Mouse (Mus musculus) embryonic facial prominence, embryonic 14.5 days (tissue): Measurements from ENCODE around the gene Treml2. TPM values are rescaled to one million over a fixed set of nuclear protein-coding genes. Genes with fewer than 3 reads are reported as not detected.

ENCODE experiments used
- ATAC-seq: fragments of 200-750 bp; cut with Nextera tagmentation; 2 replicates; pipeline ENCODE4 v1.8.0; 2017; ENCODE audit warnings: low read depth, moderate number of reproducible peaks, moderate TSS enrichment
- DNase-seq: peaks from one replicate; pipeline ENCODE4 v3.0.0-alpha.2; 2015; ENCODE audit warnings: low spot score
- H3K27ac ChIP-seq: fragments of 300-500 bp; sonication (generic); replicated peaks from 2 replicates; pipeline ENCODE4 v1.5.1; 2014; ENCODE audit warnings: low read depth, mild to moderate bottlenecking, low read length, moderate library complexity
- H3K27me3 ChIP-seq: fragments of 300-500 bp; sonication (generic); replicated peaks from 2 replicates; pipeline ENCODE4 v1.6.1; 2014; ENCODE audit warnings: low read length; ENCODE audit not compliant: control insufficient read depth, insufficient read depth
- H3K36me3 ChIP-seq: fragments of 300-500 bp; sonication (generic); 2 replicates; pipeline ENCODE4 v1.6.1; 2014; ENCODE audit warnings: low read length, mixed read lengths; ENCODE audit not compliant: control insufficient read depth, insufficient read depth
- H3K4me1 ChIP-seq: fragments of 300-500 bp; sonication (generic); 2 replicates; pipeline ENCODE4 v1.6.1; 2014; ENCODE audit warnings: antibody characterized with exemption, low read length; ENCODE audit not compliant: control insufficient read depth, insufficient read depth
- H3K4me2 ChIP-seq: fragments of 300-500 bp; sonication (generic); 2 replicates; pipeline ENCODE4 v1.6.1; 2014; ENCODE audit warnings: low read depth, mild to moderate bottlenecking, low read length, moderate library complexity, mixed read lengths
- H3K4me3 ChIP-seq: fragments of 300-500 bp; sonication (generic); 2 replicates; pipeline ENCODE4 v1.5.1; 2014; ENCODE audit warnings: low read depth, mild to moderate bottlenecking, low read length
- H3K9ac ChIP-seq: fragments of 300-500 bp; sonication (generic); 2 replicates; pipeline ENCODE4 v1.6.1; 2014; ENCODE audit warnings: low read depth, mild to moderate bottlenecking, low read length, moderate library complexity, mixed read lengths
- H3K9me3 ChIP-seq: fragments of 300-500 bp; sonication (generic); 2 replicates; pipeline ENCODE4 v1.6.1; 2016; ENCODE audit warnings: low read length; ENCODE audit not compliant: control insufficient read depth
- WGBS: fragments of 180-500 bp; shearing (Covaris S2); extraction: QIAGEN DNeasy Blood & Tissue Kit; methylation state at CpG from one replicate; pipeline ENCODE4 v1.1.7; 2014; 5-methylcytosine and 5-hydroxymethylcytosine counted together
- polyA plus RNA-seq: library from polyadenylated mRNA; unstranded; fragments of >200 nt; fragmentation: Nextera tagmentation; extraction: Ambion mirVana; gene quantifications from 2 replicates; pipeline ENCODE4 v1.2.1, GENCODE M21; 2014

The Treml2 gene
- polyA plus RNA-seq, 1 experiment from 2014 or later = 0.14 TPM

- 89% methylated on average over 6 of the region's 6 CpGs for WGBS
- Histone ChIP-seq H3K9ac (no peak overlapping the region), H3K27me3 (no peaks in the 10 kb centered on the region), H3K27ac (no peak overlapping the region), H3K9me3 (no peaks in the 10 kb centered on the region), H3K36me3 (no peaks in the 10 kb centered on the region), H3K4me3 (no peak overlapping the region), H3K4me2 (no peak overlapping the region), H3K4me1 (peaks cover 3% of the 10 kb centered on the region; the same call in 1 of the 2 replicates)
- ATAC-seq (no peak), DNase-seq (no peak)
Measured at GRCm38 (mm10) chr17:48325093-48325492, 25.8 kb downstream of the Treml2 start.

GRCm38 (mm10) chr17:48325638-48326037, 26.3 kb downstream of the Treml2 start:
- no peak overlapping the region for H3K4me2 ChIP-seq
- H3K9ac ChIP-seq = no peak overlapping the region
- H3K4me3 ChIP-seq = no peak overlapping the region
- no peaks in the 10 kb centered on the region for H3K27me3 ChIP-seq
- DNase-seq (no peak), ATAC-seq (no peak)
- no peaks in the 10 kb centered on the region for H3K36me3 ChIP-seq
- no peak overlapping the region for H3K27ac ChIP-seq
- H3K9me3 ChIP-seq = no peaks in the 10 kb centered on the region
- peaks cover 3% of the 10 kb centered on the region; the same call in 1 of the 2 replicates for H3K4me1 ChIP-seq
- 93% methylated on average over 11 of the region's 11 CpGs for WGBS

- Histone ChIP-seq H3K4me2 (no peak overlapping the region), H3K9ac (no peak overlapping the region), H3K4me3 (no peak overlapping the region), H3K4me1 (peaks cover 3% of the 10 kb centered on the region; the same call in 1 of the 2 replicates), H3K27me3 (no peaks in the 10 kb centered on the region), H3K9me3 (no peaks in the 10 kb centered on the region), H3K27ac (peak overlapping the region; percentile 42), H3K36me3 (no peaks in the 10 kb centered on the region)
- DNase-seq = peak; percentile 63
- ATAC-seq = no peak
- WGBS = 51% methylated on average over 4 of the region's 4 CpGs
Measured at GRCm38 (mm10) chr17:48326656-48327055, 27.4 kb downstream of the Treml2 start.

- Histone ChIP-seq H3K4me3 (no peak overlapping the region), H3K4me1 (no peaks in the 10 kb centered on the region), H3K27me3 (no peaks in the 10 kb centered on the region), H3K4me2 (no peak overlapping the region), H3K27ac (no peak overlapping the region), H3K9ac (no peak overlapping the region), H3K36me3 (no peaks in the 10 kb centered on the region), H3K9me3 (no peaks in the 10 kb centered on the region)
- DNase-seq = no peak
- WGBS = 92% methylated on average over 2 of the region's 2 CpGs
- ATAC-seq = no peak
Measured at GRCm38 (mm10) chr17:48332524-48332923, 33.2 kb downstream of the Treml2 start.

GRCm38 (mm10) chr17:48334186-48334585, 34.9 kb downstream of the Treml2 start:
- no peak overlapping the region for H3K4me2 ChIP-seq
- H3K36me3 ChIP-seq = no peaks in the 10 kb centered on the region
- H3K9ac ChIP-seq = no peak overlapping the region
- no peak overlapping the region for H3K27ac ChIP-seq
- DNase-seq (no peak), ATAC-seq (no peak)
- H3K4me3 ChIP-seq = no peak overlapping the region
- no peaks in the 10 kb centered on the region for H3K9me3 ChIP-seq
- no peaks in the 10 kb centered on the region for H3K27me3 ChIP-seq
- WGBS = 86% methylated on average over 4 of the region's 4 CpGs
- no peaks in the 10 kb centered on the region for H3K4me1 ChIP-seq

GRCm38 (mm10) chr17:48336857-48337256, 37.6 kb downstream of the Treml2 start:
- Histone ChIP-seq H3K9me3 (no peaks in the 10 kb centered on the region), H3K36me3 (no peaks in the 10 kb centered on the region), H3K27ac (no peak overlapping the region), H3K27me3 (no peaks in the 10 kb centered on the region), H3K9ac (no peak overlapping the region), H3K4me3 (no peak overlapping the region), H3K4me1 (no peaks in the 10 kb centered on the region), H3K4me2 (no peak overlapping the region)
- DNase-seq (peak; percentile 62), ATAC-seq (no peak)
- 4% methylated on average over 6 of the region's 6 CpGs for WGBS

GRCm38 (mm10) chr17:48340267-48340666, 41.0 kb downstream of the Treml2 start:
- H3K4me1 ChIP-seq = no peaks in the 10 kb centered on the region
- no peak overlapping the region for H3K4me2 ChIP-seq
- no peaks in the 10 kb centered on the region for H3K9me3 ChIP-seq
- DNase-seq (no peak), ATAC-seq (no peak)
- no peaks in the 10 kb centered on the region for H3K27me3 ChIP-seq
- no peak overlapping the region for H3K9ac ChIP-seq
- H3K36me3 ChIP-seq = no peaks in the 10 kb centered on the region
- WGBS = 97% methylated on average over 1 of the region's 1 CpGs
- no peak overlapping the region for H3K4me3 ChIP-seq
- no peak overlapping the region for H3K27ac ChIP-seq

GRCm38 (mm10) chr17:48341947-48342346, 42.6 kb downstream of the Treml2 start:
- Histone ChIP-seq H3K4me2 (no peak overlapping the region), H3K9me3 (no peaks in the 10 kb centered on the region), H3K27me3 (no peaks in the 10 kb centered on the region), H3K4me1 (no peaks in the 10 kb centered on the region), H3K9ac (no peak overlapping the region), H3K36me3 (no peaks in the 10 kb centered on the region), H3K4me3 (no peak overlapping the region), H3K27ac (no peak overlapping the region)
- ATAC-seq (no peak), DNase-seq (no peak)
- 71% methylated on average over 3 of the region's 3 CpGs for WGBS

- 88% methylated on average over 2 of the region's 2 CpGs for WGBS
- Histone ChIP-seq H3K36me3 (no peaks in the 10 kb centered on the region), H3K9ac (no peak overlapping the region), H3K27ac (no peak overlapping the region), H3K4me3 (no peak overlapping the region), H3K9me3 (no peaks in the 10 kb centered on the region), H3K4me1 (no peaks in the 10 kb centered on the region), H3K27me3 (no peaks in the 10 kb centered on the region), H3K4me2 (no peak overlapping the region)
- ATAC-seq = no peak
- no peak for DNase-seq
Measured at GRCm38 (mm10) chr17:48343065-48343464, 43.8 kb downstream of the Treml2 start.
